Mouse (Mus musculus) bone marrow macrophage, adult 2 months (primary cell): ENCODE data around the gene Selenot.

ENCODE experiments used
- CTCF ChIP-seq: IDR thresholded peaks from 2 replicates; pipeline ENCODE4 v1.5.1; 2012; ENCODE audit warnings: low read depth, mild to moderate bottlenecking, low read length, moderate library complexity
- POLR2A ChIP-seq: IDR thresholded peaks from 2 replicates; pipeline ENCODE4 v1.6.1; 2012; ENCODE audit warnings: mild to moderate bottlenecking, low read depth, low read length, borderline replicate concordance

- no peak for TF ChIP-seq CTCF
- TF ChIP-seq POLR2A: no peak
Measured at GRCm38 (mm10) chr3:58624981-58625380, 48.5 kb downstream of the Selenot start.
